Mouse (Mus musculus) fat pad, adult 2 months (tissue): ENCODE data around the gene Car3.

Experiments
- DNase-seq: peaks from one replicate; pipeline ENCODE4 v3.0.0-alpha.2; 2011; ENCODE audit warnings: low read depth, low spot score; ENCODE audit errors: extremely low read depth

The Car3 gene

GRCm38 (mm10) chr3:14904165-14904564, 40.9 kb downstream of the Car3 start:
- DNase-seq = no peak

GRCm38 (mm10) chr3:14907271-14907670, 44.0 kb downstream of the Car3 start:
- no peak for DNase-seq

- no peak for DNase-seq
Observed at GRCm38 (mm10) chr3:14911992-14912582, 48.8 kb downstream of the Car3 start.

- no peak for DNase-seq
Observed at GRCm38 (mm10) chr3:14913774-14914173, 50.5 kb downstream of the Car3 start.

GRCm38 (mm10) chr3:14915355-14915754, 52.0 kb downstream of the Car3 start:
- no peak for DNase-seq

- no peak for DNase-seq
Observed at GRCm38 (mm10) chr3:14917261-14917660, 53.9 kb downstream of the Car3 start.
